Mouse (Mus musculus): ENCODE results near the gene Scrn3. TPM values are rescaled to one million over a fixed set of nuclear protein-coding genes. Genes with fewer than 3 reads are reported as not detected.

Scrn3 gene
- polyA plus RNA-seq, 1 experiment from 2014 or later, result 7.1 TPM

GRCm38 (mm10) chr2:73347766-73348165, 35.4 kb downstream of the Scrn3 start:
- WGBS, result 59% methylated on average over 9 of the region's 9 CpGs
- Histone ChIP-seq H3K9me3 (ENCODE audit: control insufficient read depth, low read length) (no peaks in the 10 kb centered on the region), H3K9ac (replicated peaks; ENCODE audit: low read depth, low read length) (no peak overlapping the region), H3K4me2 (ENCODE audit: low read depth, low read length) (no peak overlapping the region), H3K4me3 (ENCODE audit: low read depth, low read length) (no peak overlapping the region), H3K36me3 (ENCODE audit: control insufficient read depth, insufficient read depth, low read length) (no peaks in the 10 kb centered on the region), H3K4me1 (ENCODE audit: control insufficient read depth, insufficient read depth, low read length) (no peaks in the 10 kb centered on the region; the same call in 1 of the 2 replicates), H3K27me3 (ENCODE audit: control insufficient read depth, insufficient read depth, low read length) (no peaks in the 10 kb centered on the region), H3K27ac (ENCODE audit: low read depth, low read length) (no peak overlapping the region)
- ATAC-seq (ENCODE audit: low read depth), result no peak

GRCm38 (mm10) chr2:73348221-73348620, 35.8 kb downstream of the Scrn3 start:
- WGBS, result 89% methylated on average over 6 of the region's 6 CpGs
- Histone ChIP-seq H3K4me3 (ENCODE audit: low read depth, low read length) (no peak overlapping the region), H3K9me3 (ENCODE audit: control insufficient read depth, low read length) (no peaks in the 10 kb centered on the region), H3K9ac (replicated peaks; ENCODE audit: low read depth, low read length) (no peak overlapping the region), H3K27ac (ENCODE audit: low read depth, low read length) (no peak overlapping the region), H3K4me1 (ENCODE audit: control insufficient read depth, insufficient read depth, low read length) (no peaks in the 10 kb centered on the region; the same call in 1 of the 2 replicates), H3K36me3 (ENCODE audit: control insufficient read depth, insufficient read depth, low read length) (no peaks in the 10 kb centered on the region), H3K4me2 (ENCODE audit: low read depth, low read length) (no peak overlapping the region), H3K27me3 (ENCODE audit: control insufficient read depth, insufficient read depth, low read length) (no peaks in the 10 kb centered on the region)
- no peak for ATAC-seq (ENCODE audit: low read depth)

GRCm38 (mm10) chr2:73351496-73351895, 39.1 kb downstream of the Scrn3 start:
- WGBS, result 61% methylated on average over 5 of the region's 5 CpGs
- H3K27ac ChIP-seq (ENCODE audit: low read depth, low read length), result no peak overlapping the region
- no peaks in the 10 kb centered on the region for H3K27me3 ChIP-seq (ENCODE audit: control insufficient read depth, insufficient read depth, low read length)
- H3K4me3 ChIP-seq (ENCODE audit: low read depth, low read length), result no peak overlapping the region
- no peak for ATAC-seq (ENCODE audit: low read depth)
- no peaks in the 10 kb centered on the region for H3K36me3 ChIP-seq (ENCODE audit: control insufficient read depth, insufficient read depth, low read length)
- H3K9me3 ChIP-seq (ENCODE audit: control insufficient read depth, low read length), result no peaks in the 10 kb centered on the region
- H3K9ac ChIP-seq (replicated peaks; ENCODE audit: low read depth, low read length), result no peak overlapping the region
- no peaks in the 10 kb centered on the region; the same call in 1 of the 2 replicates for H3K4me1 ChIP-seq (ENCODE audit: control insufficient read depth, insufficient read depth, low read length)
- no peak overlapping the region for H3K4me2 ChIP-seq (ENCODE audit: low read depth, low read length)

GRCm38 (mm10) chr2:73351927-73352374, 39.5 kb downstream of the Scrn3 start:
- no peak overlapping the region for H3K9ac ChIP-seq (replicated peaks; ENCODE audit: low read depth, low read length)
- 62% methylated on average over 7 of the region's 7 CpGs for WGBS
- no peak overlapping the region for H3K27ac ChIP-seq (ENCODE audit: low read depth, low read length)

GRCm38 (mm10) chr2:73357004-73357403, 44.6 kb downstream of the Scrn3 start:
- no peaks in the 10 kb centered on the region for H3K9me3 ChIP-seq (ENCODE audit: control insufficient read depth, low read length)
- no peaks in the 10 kb centered on the region for H3K4me1 ChIP-seq (ENCODE audit: control insufficient read depth, insufficient read depth, low read length)
- H3K9ac ChIP-seq (replicated peaks; ENCODE audit: low read depth, low read length), result no peak overlapping the region
- no peak overlapping the region for H3K27ac ChIP-seq (ENCODE audit: low read depth, low read length)
- H3K4me3 ChIP-seq (ENCODE audit: low read depth, low read length), result no peak overlapping the region
- no peaks in the 10 kb centered on the region for H3K27me3 ChIP-seq (ENCODE audit: control insufficient read depth, insufficient read depth, low read length)
- no peak for ATAC-seq (ENCODE audit: low read depth)
- WGBS, result 75% methylated on average over 18 of the region's 18 CpGs
- H3K4me2 ChIP-seq (ENCODE audit: low read depth, low read length), result no peak overlapping the region
- peaks cover 4% of the 10 kb centered on the region; the same call in 1 of the 2 replicates for H3K36me3 ChIP-seq (ENCODE audit: control insufficient read depth, insufficient read depth, low read length)

More at GRCm38 (mm10) chr2:73351927-73352374, 39.5 kb downstream of the Scrn3 start:
- no peaks in the 10 kb centered on the region for H3K4me1 ChIP-seq (ENCODE audit: control insufficient read depth, insufficient read depth, low read length)
- H3K4me3 ChIP-seq (ENCODE audit: low read depth, low read length), result no peak overlapping the region
- ATAC-seq (ENCODE audit: low read depth), result no peak
- H3K4me2 ChIP-seq (ENCODE audit: low read depth, low read length), result no peak overlapping the region
- H3K36me3 ChIP-seq (ENCODE audit: control insufficient read depth, insufficient read depth, low read length), result no peaks in the 10 kb centered on the region
- H3K9me3 ChIP-seq (ENCODE audit: control insufficient read depth, low read length), result no peaks in the 10 kb centered on the region
- no peaks in the 10 kb centered on the region for H3K27me3 ChIP-seq (ENCODE audit: control insufficient read depth, insufficient read depth, low read length)

GRCm38 (mm10) chr2:73359941-73360340, 47.5 kb downstream of the Scrn3 start:
- WGBS, result 95% methylated on average over 5 of the region's 5 CpGs
- Histone ChIP-seq H3K4me3 (ENCODE audit: low read depth, low read length) (no peak overlapping the region), H3K36me3 (ENCODE audit: control insufficient read depth, insufficient read depth, low read length) (peaks cover 4% of the 10 kb centered on the region; the same call in 1 of the 2 replicates), H3K27me3 (ENCODE audit: control insufficient read depth, insufficient read depth, low read length) (no peaks in the 10 kb centered on the region), H3K9ac (replicated peaks; ENCODE audit: low read depth, low read length) (no peak overlapping the region), H3K4me2 (ENCODE audit: low read depth, low read length) (no peak overlapping the region), H3K4me1 (ENCODE audit: control insufficient read depth, insufficient read depth, low read length) (no peaks in the 10 kb centered on the region), H3K27ac (ENCODE audit: low read depth, low read length) (no peak overlapping the region), H3K9me3 (ENCODE audit: control insufficient read depth, low read length) (no peaks in the 10 kb centered on the region)
- ATAC-seq (ENCODE audit: low read depth), result no peak

- no peaks in the 10 kb centered on the region for H3K4me1 ChIP-seq (ENCODE audit: control insufficient read depth, insufficient read depth, low read length)
- H3K27me3 ChIP-seq (ENCODE audit: control insufficient read depth, insufficient read depth, low read length), result no peaks in the 10 kb centered on the region
- H3K27ac ChIP-seq (ENCODE audit: low read depth, low read length), result no peak overlapping the region
- no peak overlapping the region for H3K4me3 ChIP-seq (ENCODE audit: low read depth, low read length)
- no peak overlapping the region for H3K9ac ChIP-seq (replicated peaks; ENCODE audit: low read depth, low read length)
- H3K36me3 ChIP-seq (ENCODE audit: control insufficient read depth, insufficient read depth, low read length), result peaks cover 4% of the 10 kb centered on the region; the same call in 1 of the 2 replicates
- no peaks in the 10 kb centered on the region for H3K9me3 ChIP-seq (ENCODE audit: control insufficient read depth, low read length)
- no peak for ATAC-seq (ENCODE audit: low read depth)
- no peak overlapping the region for H3K4me2 ChIP-seq (ENCODE audit: low read depth, low read length)
- 98% methylated on average over 2 of the region's 2 CpGs for WGBS
Measured at GRCm38 (mm10) chr2:73360536-73360935, 48.1 kb downstream of the Scrn3 start.

- no peak for ATAC-seq (ENCODE audit: low read depth)
- no peaks in the 10 kb centered on the region for H3K9me3 ChIP-seq (ENCODE audit: control insufficient read depth, low read length)
- H3K9ac ChIP-seq (replicated peaks; ENCODE audit: low read depth, low read length), result no peak overlapping the region
- WGBS, result 76% methylated on average over 5 of the region's 5 CpGs
- no peaks in the 10 kb centered on the region for H3K27me3 ChIP-seq (ENCODE audit: control insufficient read depth, insufficient read depth, low read length)
- H3K4me3 ChIP-seq (ENCODE audit: low read depth, low read length), result no peak overlapping the region
- no peak overlapping the region for H3K27ac ChIP-seq (ENCODE audit: low read depth, low read length)
- H3K4me1 ChIP-seq (ENCODE audit: control insufficient read depth, insufficient read depth, low read length), result no peaks in the 10 kb centered on the region
- H3K4me2 ChIP-seq (ENCODE audit: low read depth, low read length), result no peak overlapping the region
- H3K36me3 ChIP-seq (ENCODE audit: control insufficient read depth, insufficient read depth, low read length), result peaks cover 4% of the 10 kb centered on the region; the same call in 1 of the 2 replicates
Measured at GRCm38 (mm10) chr2:73363448-73363847, 51.0 kb downstream of the Scrn3 start.

GRCm38 (mm10) chr2:73371530-73372335, 59.3 kb downstream of the Scrn3 start:
- ATAC-seq (ENCODE audit: low read depth), result no peak
- no peaks in the 10 kb centered on the region for H3K27me3 ChIP-seq (ENCODE audit: control insufficient read depth, insufficient read depth, low read length)
- no peaks in the 10 kb centered on the region for H3K9me3 ChIP-seq (ENCODE audit: control insufficient read depth, low read length)
- no peaks in the 10 kb centered on the region for H3K4me1 ChIP-seq (ENCODE audit: control insufficient read depth, insufficient read depth, low read length)
- H3K9ac ChIP-seq (replicated peaks; ENCODE audit: low read depth, low read length), result no peak overlapping the region
- 58% methylated on average over 9 of the region's 9 CpGs for WGBS
- no peaks in the 10 kb centered on the region for H3K36me3 ChIP-seq (ENCODE audit: control insufficient read depth, insufficient read depth, low read length)
- H3K4me3 ChIP-seq (ENCODE audit: low read depth, low read length), result no peak overlapping the region
- no peak overlapping the region for H3K4me2 ChIP-seq (ENCODE audit: low read depth, low read length)
- no peak overlapping the region for H3K27ac ChIP-seq (ENCODE audit: low read depth, low read length)
